Comparison of ENCODE assay signal across 8 mouse cellular contexts in genomic region chr4:116075631-116076368, GRCm38 (mm10). TPM values are rescaled to one million over a fixed set of nuclear protein-coding genes. Genes with fewer than 3 reads are reported as not detected.
DNase-seq lines count a peak whose midpoint lies in the region; ATAC-seq lines count a peak whose summit lies in the region.

No protein-coding gene starts in this region.

- H3K4me2 ChIP-seq in embryonic facial prominence, embryonic 11.5 days (ENCODE audit: low read depth, low read length) = peak overlapping the region; percentile 72
- H3K4me2 ChIP-seq in kidney, embryonic 14.5 days (replicated peaks; ENCODE audit: low read depth, low read length) = peak overlapping the region; percentile 53
- peak overlapping the region; percentile 86 for H3K4me2 ChIP-seq in liver, embryonic 13.5 days

- ATAC-seq in embryonic facial prominence, embryonic 11.5 days (replicated peaks; ENCODE audit: insufficient number of reproducible peaks, low FRiP score, low TSS enrichment, low read depth) = peak; percentile 74
- peak; percentile 80 for ATAC-seq in kidney, embryonic 14.5 days (ENCODE audit: low FRiP score, low TSS enrichment)
- ATAC-seq in liver, embryonic 13.5 days (ENCODE audit: low read depth) = peak; percentile 58

- no peaks in the 10 kb centered on the region for H3K9me3 ChIP-seq in embryonic facial prominence, embryonic 11.5 days (replicated peaks; ENCODE audit: control insufficient read depth, low read length)
- H3K9me3 ChIP-seq in kidney, embryonic 14.5 days (ENCODE audit: control insufficient read depth, low read length) = no peaks in the 10 kb centered on the region
- H3K9me3 ChIP-seq in liver, embryonic 13.5 days (replicated peaks) = no peaks in the 10 kb centered on the region

- no peaks in the 10 kb centered on the region for H3K4me1 ChIP-seq in embryonic facial prominence, embryonic 11.5 days (ENCODE audit: control insufficient read depth, insufficient read depth, low read length)
- peaks cover 26% of the 10 kb centered on the region for H3K4me1 ChIP-seq in kidney, embryonic 14.5 days (ENCODE audit: control insufficient read depth, insufficient read depth, low read length)
- peaks cover 42% of the 10 kb centered on the region for H3K4me1 ChIP-seq in liver, embryonic 13.5 days (replicated peaks)

- no peaks in the 10 kb centered on the region for H3K27me3 ChIP-seq in embryonic facial prominence, embryonic 11.5 days (ENCODE audit: control insufficient read depth, insufficient read depth, low read length)
- no peaks in the 10 kb centered on the region for H3K27me3 ChIP-seq in kidney, embryonic 14.5 days (ENCODE audit: control insufficient read depth, insufficient read depth, low read length)
- H3K27me3 ChIP-seq in liver, embryonic 13.5 days = no peaks in the 10 kb centered on the region

- H3K36me3 ChIP-seq in embryonic facial prominence, embryonic 11.5 days (replicated peaks; ENCODE audit: control insufficient read depth, insufficient read depth, low read depth, low read length) = peaks cover 4% of the 10 kb centered on the region
- peaks cover 11% of the 10 kb centered on the region for H3K36me3 ChIP-seq in kidney, embryonic 14.5 days (ENCODE audit: control insufficient read depth, insufficient read depth, low read length)
- peaks cover 17% of the 10 kb centered on the region for H3K36me3 ChIP-seq in liver, embryonic 13.5 days

- WGBS in embryonic facial prominence, embryonic 11.5 days = under 1% methylated on average over 70 of the region's 77 CpGs
- under 1% methylated on average over 63 of the region's 77 CpGs for WGBS in kidney, embryonic 14.5 days
- under 1% methylated on average over 75 of the region's 77 CpGs for WGBS in liver, embryonic 13.5 days (ENCODE audit: insufficient replicate concordance)

- peak overlapping the region; percentile 98 for H3K4me3 ChIP-seq in embryonic facial prominence, embryonic 11.5 days (ENCODE audit: low read depth, low read length)
- peak overlapping the region; percentile 99 for H3K4me3 ChIP-seq in kidney, embryonic 14.5 days (ENCODE audit: low read length)
- H3K4me3 ChIP-seq in liver, embryonic 13.5 days (replicated peaks) = peak overlapping the region; percentile 97

- peak overlapping the region; percentile 97 for H3K27ac ChIP-seq in embryonic facial prominence, embryonic 11.5 days (replicated peaks; ENCODE audit: low read depth, low read length)
- H3K27ac ChIP-seq in kidney, embryonic 14.5 days (ENCODE audit: low read depth, low read length) = peak overlapping the region; percentile 95
- H3K27ac ChIP-seq in liver, embryonic 13.5 days = peak overlapping the region; percentile 94

- peak; percentile 84 for DNase-seq in A20 (ENCODE audit: low read depth, low spot score)
- peak; percentile 85 for DNase-seq in adrenal gland, adult 2 months
- peak; percentile 75 for DNase-seq in embryonic facial prominence, embryonic 11.5 days (ENCODE audit: low spot score)
- DNase-seq in heart, adult 9 months (ENCODE audit: low spot score in 2 of 2) = peak; percentile 69 to 74
- peak; percentile 60 for DNase-seq in liver, embryonic 13.5 days
- DNase-seq in natural killer cell, adult 2 months (ENCODE audit: low spot score in 2 of 2) = peak; percentile 65 to 73
- DNase-seq in telencephalon, adult 2 months (ENCODE audit: low read depth, low spot score) = peak; percentile 17

- H3K9ac ChIP-seq in embryonic facial prominence, embryonic 11.5 days (replicated peaks; ENCODE audit: low read length) = peak overlapping the region; percentile 88
- peak overlapping the region; percentile 99 for H3K9ac ChIP-seq in kidney, embryonic 14.5 days (ENCODE audit: low read depth, low read length)
- H3K9ac ChIP-seq in liver, embryonic 13.5 days = peak overlapping the region; percentile 99

RNA-seq across cellular contexts. Expression of gene Lrrc41, which starts 0.7 kb away (rescaled TPM):
- total RNA-seq in adrenal gland, adult 2 months (2021) = 10 to 100 TPM; 63.3 to 71.4 TPM
- 119 and 160 TPM in 2 replicates for polyA plus RNA-seq in adrenal gland, adult 2 months (2012; rRNA removed)
- polyA plus RNA-seq in embryonic facial prominence, embryonic 11.5 days (2014; fragmentation: Nextera tagmentation; extraction: Ambion mirVana) = 74.8 and 78.4 TPM in 2 replicates
- polyA plus RNA-seq in kidney, embryonic 14.5 days (2014; fragmentation: Nextera tagmentation; extraction: Ambion mirVana) = 66.6 and 78.1 TPM in 2 replicates
- 28.5 and 32.5 TPM in 2 replicates for polyA plus RNA-seq in liver, embryonic 13.5 days (2015; fragmentation: Nextera tagmentation; extraction: Ambion mirVana)

RNA-seq across cellular contexts. Expression of gene Uqcrh, which starts 0.9 kb away (rescaled TPM):
- total RNA-seq in adrenal gland, adult 2 months (2021) = 100 to 1,000 TPM; 439 to 769 TPM
- polyA plus RNA-seq in adrenal gland, adult 2 months (2012; rRNA removed) = 33.6 and 37.9 TPM in 2 replicates
- 445 and 455 TPM in 2 replicates for polyA plus RNA-seq in embryonic facial prominence, embryonic 11.5 days (2014; fragmentation: Nextera tagmentation; extraction: Ambion mirVana)
- 513 and 692 TPM in 2 replicates for polyA plus RNA-seq in kidney, embryonic 14.5 days (2014; fragmentation: Nextera tagmentation; extraction: Ambion mirVana)
- 366 and 368 TPM in 2 replicates for polyA plus RNA-seq in liver, embryonic 13.5 days (2015; fragmentation: Nextera tagmentation; extraction: Ambion mirVana)

RNA-seq across cellular contexts. Expression of gene Nsun4, which starts 22.1 kb away (rescaled TPM):
- 10 to 100 TPM; 24.4 to 32.7 TPM for total RNA-seq in adrenal gland, adult 2 months (2021)
- polyA plus RNA-seq in adrenal gland, adult 2 months (2012; rRNA removed) = 7.7 and 10.3 TPM in 2 replicates
- 20.5 and 21.3 TPM in 2 replicates for polyA plus RNA-seq in embryonic facial prominence, embryonic 11.5 days (2014; fragmentation: Nextera tagmentation; extraction: Ambion mirVana)
- 17.1 and 24.1 TPM in 2 replicates for polyA plus RNA-seq in kidney, embryonic 14.5 days (2014; fragmentation: Nextera tagmentation; extraction: Ambion mirVana)
- polyA plus RNA-seq in liver, embryonic 13.5 days (2015; fragmentation: Nextera tagmentation; extraction: Ambion mirVana) = 9.4 and 11.2 TPM in 2 replicates

RNA-seq across cellular contexts. Expression of gene Rad54l, which starts 47.7 kb away (rescaled TPM):
- total RNA-seq in adrenal gland, adult 2 months (2021) = under 1 TPM; 0.58 to 0.62 TPM
- 0.45 and 0.46 TPM in 2 replicates for polyA plus RNA-seq in adrenal gland, adult 2 months (2012; rRNA removed)
- polyA plus RNA-seq in embryonic facial prominence, embryonic 11.5 days (2014; fragmentation: Nextera tagmentation; extraction: Ambion mirVana) = 57.6 and 60.1 TPM in 2 replicates
- polyA plus RNA-seq in kidney, embryonic 14.5 days (2014; fragmentation: Nextera tagmentation; extraction: Ambion mirVana) = 26.6 and 40.7 TPM in 2 replicates
- 33.8 and 39.0 TPM in 2 replicates for polyA plus RNA-seq in liver, embryonic 13.5 days (2015; fragmentation: Nextera tagmentation; extraction: Ambion mirVana)

RNA-seq across cellular contexts. Expression of gene Pomgnt1, which starts 47.8 kb away (rescaled TPM):
- 10 to 100 TPM; 48.1 to 70.5 TPM for total RNA-seq in adrenal gland, adult 2 months (2021)
- polyA plus RNA-seq in adrenal gland, adult 2 months (2012; rRNA removed) = 28.0 and 34.9 TPM in 2 replicates
- 52.7 and 56.8 TPM in 2 replicates for polyA plus RNA-seq in embryonic facial prominence, embryonic 11.5 days (2014; fragmentation: Nextera tagmentation; extraction: Ambion mirVana)
- polyA plus RNA-seq in kidney, embryonic 14.5 days (2014; fragmentation: Nextera tagmentation; extraction: Ambion mirVana) = 50.9 and 68.2 TPM in 2 replicates
- 13.3 and 14.4 TPM in 2 replicates for polyA plus RNA-seq in liver, embryonic 13.5 days (2015; fragmentation: Nextera tagmentation; extraction: Ambion mirVana)

Comparison
In these comparisons a context has a peak if more than half of its experiments do, and no peak if none do; other contexts are left out.
1. Peak in every context shown above with its lines: DNase-seq, ATAC-seq, H3K4me3 ChIP-seq and H3K27ac ChIP-seq.
2. DNase-seq: peak in every context shown above with its lines; median percentile 85 in adrenal gland, adult 2 months; 84 in A20; 75 in embryonic facial prominence, embryonic 11.5 days; 72 in heart, adult 9 months; 69 in natural killer cell, adult 2 months; 60 in liver, embryonic 13.5 days; 17 in telencephalon, adult 2 months.